Mouse (Mus musculus) forebrain, postnatal 0 days (tissue): ENCODE measurements around the gene Stxbp1. TPM values are rescaled to one million over a fixed set of nuclear protein-coding genes. Genes with fewer than 3 reads are reported as not detected.
A peak's percentile ranks its signal among the peaks of the same experiment; 100 is the strongest.

Experiments
- ATAC-seq: fragments of 200-750 bp; cut with Nextera tagmentation; 2 replicates; pipeline ENCODE4 v1.8.0; 2017; ENCODE audit warnings: mild to moderate bottlenecking, moderate library complexity
- DNase-seq: peaks from one replicate; pipeline ENCODE4 v3.0.0-alpha.2; 2015
- H3K27ac ChIP-seq: fragments of 300-500 bp; sonication (generic); 2 replicates; pipeline ENCODE4 v1.5.1; 2014; ENCODE audit warnings: low read depth, mild to moderate bottlenecking, antibody characterized with exemption, low read length, moderate library complexity, mixed read lengths
- H3K27me3 ChIP-seq: fragments of 300-500 bp; sonication (generic); 2 replicates; pipeline ENCODE4 v1.6.1; 2014; ENCODE audit warnings: mild to moderate bottlenecking, low read length, mixed read lengths; ENCODE audit not compliant: insufficient read depth
- H3K36me3 ChIP-seq: fragments of 300-500 bp; sonication (generic); 2 replicates; pipeline ENCODE4 v1.6.1; 2014; ENCODE audit warnings: mild to moderate bottlenecking, moderate library complexity; ENCODE audit not compliant: insufficient read depth
- H3K4me1 ChIP-seq: fragments of 300-500 bp; sonication (generic); 2 replicates; pipeline ENCODE4 v1.6.1; 2014; ENCODE audit warnings: antibody characterized with exemption; ENCODE audit not compliant: insufficient read depth
- H3K4me2 ChIP-seq: fragments of 300-500 bp; sonication (generic); 2 replicates; pipeline ENCODE4 v1.6.1; 2014; ENCODE audit warnings: low read depth, mild to moderate bottlenecking, moderate library complexity
- H3K4me3 ChIP-seq: fragments of 300-500 bp; sonication (generic); 2 replicates; pipeline ENCODE4 v1.5.1; 2014; ENCODE audit warnings: low read depth, low read length, mixed read lengths
- H3K9ac ChIP-seq: fragments of 300-500 bp; sonication (generic); 2 replicates; pipeline ENCODE4 v1.6.1; 2014; ENCODE audit warnings: mild to moderate bottlenecking
- H3K9me3 ChIP-seq: fragments of 300-500 bp; sonication (generic); 2 replicates; pipeline ENCODE4 v1.6.1; 2016; ENCODE audit warnings: low read length
- CTCF ChIP-seq: sonication (generic); IDR thresholded peaks from 2 replicates; pipeline ENCODE4 v1.5.1; 2016; ENCODE audit warnings: antibody characterized with exemption, control low read depth, low read depth
- WGBS: fragments of 180-500 bp; shearing (Covaris S2); extraction: QIAGEN DNeasy Blood & Tissue Kit; methylation state at CpG from one replicate; pipeline ENCODE4 v1.1.7; 2014; 5-methylcytosine and 5-hydroxymethylcytosine counted together
- polyA plus RNA-seq: library from polyadenylated mRNA; unstranded; fragments of >200 nt; fragmentation: Nextera tagmentation; extraction: Ambion mirVana; gene quantifications from 2 replicates; pipeline ENCODE4 v1.2.1, GENCODE M21; 2015
- total RNA-seq: library from RNA; depleted of rRNA; stranded (reverse); fragments of >200 nt; gene quantifications from 2 replicates; pipeline ENCODE4 v1.2.3, GENCODE M21; 2014

Gene Stxbp1
- total and polyA plus RNA-seq, 2 experiments from 2014 or later: 135 to 350 TPM

DNA sequence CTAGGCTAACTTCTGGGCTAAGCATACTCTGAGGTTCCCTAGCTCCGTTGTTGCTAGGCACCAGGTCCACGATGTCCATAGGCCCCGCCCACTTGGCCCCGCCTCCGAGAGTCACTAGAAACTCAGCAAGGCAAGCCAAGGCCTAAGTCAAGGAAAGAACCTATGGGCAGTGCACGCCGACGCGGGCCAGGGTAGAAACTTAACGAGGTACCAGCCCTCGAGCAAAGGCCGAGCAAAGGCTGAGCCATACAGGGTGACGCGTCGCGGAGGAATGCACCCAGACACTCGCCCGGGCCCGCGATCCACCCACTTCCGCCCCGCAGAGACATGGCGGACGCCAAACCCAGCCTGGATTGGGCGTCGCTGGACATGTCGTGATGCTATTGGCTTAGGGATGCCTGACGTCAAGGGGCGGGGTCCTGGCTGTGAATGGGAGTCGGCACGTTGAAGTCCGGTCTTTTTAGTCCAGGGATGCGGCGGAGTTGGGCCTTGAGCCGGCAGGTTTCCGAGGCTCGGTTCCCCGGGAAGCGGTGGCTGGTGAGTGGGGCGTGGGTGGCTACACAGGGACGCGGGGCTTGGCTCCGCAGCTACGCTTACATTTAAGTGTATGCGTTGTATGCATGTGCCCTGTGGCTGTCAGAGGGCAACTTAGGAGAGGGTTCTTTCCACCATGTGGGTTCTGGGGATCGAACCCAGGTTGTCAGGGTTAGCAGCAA, 71.5 kb downstream of the Stxbp1 start, which contains the start of the genes Ttc16 and Ptrh1:
TSS of gene Ttc16 (minus strand) at position 275 of the 716 bp plus-strand sequence.
TSS of gene Ptrh1 (plus strand) at position 428 of the 716 bp plus-strand sequence.
- TF ChIP-seq CTCF: no peak
- WGBS: 1% methylated on average over 46 of the region's 46 CpGs

DNA sequence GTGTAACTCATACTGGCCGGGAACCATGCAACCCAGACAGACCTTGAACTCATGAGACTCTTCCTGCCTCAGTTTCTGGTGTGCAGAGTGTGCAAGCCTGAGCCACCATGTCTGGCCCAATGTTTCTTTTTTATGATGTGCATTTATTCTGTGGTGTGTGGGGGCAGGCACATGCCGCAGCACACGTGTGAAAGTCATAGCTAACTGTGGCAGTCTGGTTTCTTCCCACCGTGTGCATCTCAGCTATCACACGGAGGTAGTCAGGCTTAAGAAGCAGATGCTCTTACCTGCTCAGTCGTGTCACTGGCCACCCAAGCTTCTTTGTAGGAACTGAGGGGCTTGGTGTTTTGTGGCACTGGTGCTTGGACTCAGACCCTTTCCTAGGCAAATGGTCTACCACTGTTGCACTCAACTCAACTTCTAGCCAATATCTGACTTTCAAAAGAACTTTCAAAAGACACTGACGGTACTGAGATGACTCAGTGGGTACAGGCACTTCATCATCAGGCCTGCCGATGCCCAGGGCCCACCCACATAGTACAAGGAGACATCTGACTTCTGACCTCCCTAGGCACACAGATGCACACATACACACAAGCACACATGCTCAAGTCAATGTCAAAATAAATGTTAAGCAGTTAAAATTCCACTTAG, 74.3 kb downstream of the Stxbp1 start:
- no peaks in the 10 kb centered on the region for H3K36me3 ChIP-seq
- H3K4me3 ChIP-seq: no peak overlapping the region
- H3K4me2 ChIP-seq: no peak overlapping the region
- no peaks in the 10 kb centered on the region for H3K27me3 ChIP-seq
- H3K9me3 ChIP-seq: no peaks in the 10 kb centered on the region
- 0 out of 2 replicates have a peak, but pooled peaks cover 9% of the 10 kb centered on the region for H3K4me1 ChIP-seq
- no peak for DNase-seq
- WGBS: 86% methylated on average over 8 of the region's 8 CpGs
- no peak for ATAC-seq
- H3K27ac ChIP-seq: no peak overlapping the region
- no peak overlapping the region for H3K9ac ChIP-seq
- no peak for TF ChIP-seq CTCF

More for the DNA sequence above, 71.5 kb downstream of the Stxbp1 start, which contains the start of the genes Ttc16 and Ptrh1:
- no peaks in the 10 kb centered on the region for H3K36me3 ChIP-seq
- H3K27ac ChIP-seq: no peak within 1 kb of the TSS; the same call in 1 of the 2 replicates
- DNase-seq (peak; percentile 97), ATAC-seq (peak; percentile 99)
- 0 out of 2 replicates have a peak, but pooled peaks cover 9% of the 10 kb centered on the region for H3K4me1 ChIP-seq
- peak within 1 kb of the TSS; percentile 44 for H3K9ac ChIP-seq
- peak within 1 kb of the TSS; percentile 68 for H3K4me2 ChIP-seq
- H3K9me3 ChIP-seq: no peaks in the 10 kb centered on the region
- H3K4me3 ChIP-seq: peak within 1 kb of the TSS; percentile 48
- no peaks in the 10 kb centered on the region for H3K27me3 ChIP-seq

DNA sequence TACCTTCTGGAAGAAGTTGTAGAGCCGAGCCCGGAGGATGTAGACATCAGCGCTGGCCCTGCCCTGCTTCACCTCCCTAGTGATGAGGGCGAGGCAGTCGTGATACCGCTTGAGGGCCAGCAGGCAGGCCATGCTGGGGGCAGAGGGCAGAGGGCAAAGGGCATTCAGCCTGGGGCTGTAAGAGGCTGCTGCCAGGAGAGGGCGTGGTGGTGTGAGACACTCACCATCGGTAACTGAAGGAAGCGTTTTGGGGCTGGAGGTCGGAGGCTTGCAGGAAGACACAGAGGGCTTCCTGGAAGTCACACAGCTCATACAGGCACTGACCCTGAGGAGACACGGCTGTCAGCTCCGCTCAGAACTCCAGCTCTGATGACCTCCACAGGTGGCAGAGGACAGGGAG, 75.2 kb downstream of the Stxbp1 start:
- Histone ChIP-seq H3K9ac (no peak overlapping the region), H3K36me3 (no peaks in the 10 kb centered on the region), H3K27me3 (no peaks in the 10 kb centered on the region), H3K4me2 (no peak overlapping the region), H3K9me3 (no peaks in the 10 kb centered on the region), H3K4me3 (no peak overlapping the region), H3K27ac (no peak overlapping the region), H3K4me1 (0 out of 2 replicates have a peak, but pooled peaks cover 9% of the 10 kb centered on the region)
- DNase-seq (no peak), ATAC-seq (no peak)
- 37% methylated on average over 12 of the region's 12 CpGs for WGBS
- no peak for TF ChIP-seq CTCF

GRCm38 (mm10) chr2:32769327-32770085, 77.5 kb downstream of the Stxbp1 start:
- no peak overlapping the region for H3K27ac ChIP-seq
- no peak for TF ChIP-seq CTCF
- H3K9ac ChIP-seq: no peak overlapping the region
- no peak for DNase-seq
- no peak overlapping the region for H3K4me3 ChIP-seq
- no peaks in the 10 kb centered on the region for H3K36me3 ChIP-seq
- H3K4me2 ChIP-seq: no peak overlapping the region
- H3K9me3 ChIP-seq: no peaks in the 10 kb centered on the region
- no peaks in the 10 kb centered on the region for H3K27me3 ChIP-seq
- no peak for ATAC-seq
- 62% methylated on average over 5 of the region's 5 CpGs for WGBS
- H3K4me1 ChIP-seq: no peaks in the 10 kb centered on the region

GRCm38 (mm10) chr2:32768661-32769285, 78.3 kb downstream of the Stxbp1 start:
- TF ChIP-seq CTCF: no peak
- ATAC-seq (no peak), DNase-seq (no peak)
- no peak overlapping the region for H3K27ac ChIP-seq
- no peaks in the 10 kb centered on the region for H3K4me1 ChIP-seq
- H3K27me3 ChIP-seq: no peaks in the 10 kb centered on the region
- no peaks in the 10 kb centered on the region for H3K9me3 ChIP-seq
- H3K36me3 ChIP-seq: no peaks in the 10 kb centered on the region
- H3K9ac ChIP-seq: no peak overlapping the region
- no peak overlapping the region for H3K4me2 ChIP-seq
- 51% methylated on average over 19 of the region's 19 CpGs for WGBS
- no peak overlapping the region for H3K4me3 ChIP-seq

DNA sequence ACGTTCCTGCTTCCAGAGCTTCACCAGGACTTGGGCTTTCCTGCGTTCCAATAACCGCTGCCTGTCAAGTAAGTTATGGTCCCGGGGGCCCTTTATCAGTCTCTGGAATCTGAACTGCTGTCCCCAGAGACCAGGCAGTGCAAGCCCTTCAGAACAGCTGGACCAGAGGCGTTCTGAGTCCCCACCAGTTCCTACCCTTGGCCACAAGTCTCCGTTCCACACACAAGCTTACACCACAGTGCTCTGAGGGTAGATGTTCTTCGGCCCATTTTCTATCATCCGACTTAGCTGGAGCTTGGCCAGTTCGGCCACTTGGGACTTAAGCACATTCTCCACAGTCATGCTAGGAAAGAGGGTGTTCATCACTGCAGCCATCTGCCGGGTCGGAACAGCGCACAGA, 79.8 kb downstream of the Stxbp1 start:
- no peak overlapping the region for H3K4me3 ChIP-seq
- no peaks in the 10 kb centered on the region for H3K4me1 ChIP-seq
- no peak overlapping the region for H3K4me2 ChIP-seq
- no peaks in the 10 kb centered on the region for H3K27me3 ChIP-seq
- WGBS: 85% methylated on average over 12 of the region's 12 CpGs
- no peak overlapping the region for H3K9ac ChIP-seq
- peaks cover 13% of the 10 kb centered on the region for H3K36me3 ChIP-seq
- H3K9me3 ChIP-seq: no peaks in the 10 kb centered on the region
- H3K27ac ChIP-seq: no peak overlapping the region
- no peak for DNase-seq
- no peak for ATAC-seq
- TF ChIP-seq CTCF: no peak
